Mouse (Mus musculus) spleen, adult 2 months (tissue): ENCODE results near the gene Ripk4. TPM values are rescaled to one million over a fixed set of nuclear protein-coding genes. Genes with fewer than 3 reads are reported as not detected.

Experiments
- DNase-seq, 2 experiments: peaks; one replicate each; pipeline versions ENCODE4 v3.0.0 to v3.0.0-alpha.2; 2012 to 2021; ENCODE audit warnings: low spot score in 2 of 2, low read depth in 1 of 2
- H3K27ac ChIP-seq: fragments of 200-500 bp; 2 replicates; pipeline ENCODE4 v1.5.1; 2012; ENCODE audit warnings: low read length, inconsistent platforms; ENCODE audit not compliant: insufficient read depth
- H3K27me3 ChIP-seq: fragments of 200-500 bp; 2 replicates; pipeline ENCODE4 v1.6.1; 2012; ENCODE audit warnings: mild to moderate bottlenecking, moderate library complexity, low read length, inconsistent platforms; ENCODE audit not compliant: control insufficient read depth, insufficient read depth
- H3K36me3 ChIP-seq: fragments of 200-500 bp; 2 replicates; pipeline ENCODE4 v1.6.1; 2012; ENCODE audit warnings: mild to moderate bottlenecking, low read length, inconsistent platforms; ENCODE audit not compliant: control insufficient read depth, insufficient read depth
- H3K4me1 ChIP-seq: fragments of 200-500 bp; 2 replicates; pipeline ENCODE4 v1.6.1; 2011; ENCODE audit warnings: inconsistent platforms; ENCODE audit not compliant: control insufficient read depth, insufficient read depth, insufficient read length
- H3K4me3 ChIP-seq: fragments of 200-500 bp; 2 replicates; pipeline ENCODE4 v1.5.1; 2011; ENCODE audit warnings: mild to moderate bottlenecking, inconsistent platforms; ENCODE audit not compliant: insufficient read depth, insufficient read length; ENCODE audit errors: extremely low read depth
- CTCF ChIP-seq: fragments of 200-500 bp; IDR thresholded peaks from 2 replicates; pipeline ENCODE4 v1.5.1; 2011; ENCODE audit warnings: mild to moderate bottlenecking, inconsistent platforms; ENCODE audit not compliant: insufficient read depth, insufficient read length, insufficient replicate concordance; ENCODE audit errors: extremely low read depth
- POLR2A ChIP-seq: fragments of 200-500 bp; IDR thresholded peaks from 2 replicates; pipeline ENCODE4 v1.6.1; 2011; ENCODE audit warnings: low read depth, low read length, inconsistent platforms
- WGBS: fragments of 180-500 bp; shearing (Covaris S2); methylation state at CpG from one replicate; pipeline ENCODE4 v1.1.7; 2018; 5-methylcytosine and 5-hydroxymethylcytosine counted together
- polyA plus RNA-seq: library from polyadenylated mRNA; depleted of rRNA; stranded (reverse); fragments of >200 nt; gene quantifications from 2 replicates; pipeline ENCODE4 v1.2.3, GENCODE M21; 2012; rRNA removed

Gene Ripk4
- polyA plus RNA-seq, 1 experiment, result 0.19 TPM

GRCm38 (mm10) chr16:97716567-97716966, 47.0 kb downstream of the Ripk4 start:
- no peaks in the 10 kb centered on the region for H3K36me3 ChIP-seq
- TF ChIP-seq POLR2A (no peak), CTCF (no peak)
- no peaks in the 10 kb centered on the region for H3K27me3 ChIP-seq
- 78% methylated on average over 6 of the region's 6 CpGs for whole genome bisulfite sequencing
- no peak overlapping the region for H3K27ac ChIP-seq
- DNase-seq, result no peak
- H3K4me3 ChIP-seq, result no peak overlapping the region
- no peaks in the 10 kb centered on the region; the same call in 1 of the 2 replicates for H3K4me1 ChIP-seq

GRCm38 (mm10) chr16:97712129-97712528, 51.5 kb downstream of the Ripk4 start:
- TF ChIP-seq POLR2A (no peak), CTCF (no peak)
- DNase-seq, result no peak
- no peaks in the 10 kb centered on the region for H3K4me1 ChIP-seq
- no peaks in the 10 kb centered on the region for H3K27me3 ChIP-seq
- no peaks in the 10 kb centered on the region for H3K36me3 ChIP-seq
- H3K27ac ChIP-seq, result no peak overlapping the region
- H3K4me3 ChIP-seq, result no peak overlapping the region

- Histone ChIP-seq H3K27me3 (no peaks in the 10 kb centered on the region), H3K36me3 (no peaks in the 10 kb centered on the region), H3K27ac (no peak overlapping the region)
Measured at GRCm38 (mm10) chr16:97701871-97702270, 61.7 kb downstream of the Ripk4 start.

GRCm38 (mm10) chr16:97697769-97698168, 65.8 kb downstream of the Ripk4 start:
- 11% methylated on average over 1 of the region's 1 CpGs for WGBS
- no peak overlapping the region for H3K4me3 ChIP-seq
- H3K4me1 ChIP-seq, result no peaks in the 10 kb centered on the region
- DNase-seq, result no peak
- no peaks in the 10 kb centered on the region for H3K36me3 ChIP-seq
- no peak overlapping the region for H3K27ac ChIP-seq
- TF ChIP-seq CTCF (no peak), POLR2A (no peak)
- no peaks in the 10 kb centered on the region for H3K27me3 ChIP-seq

More at GRCm38 (mm10) chr16:97701871-97702270, 61.7 kb downstream of the Ripk4 start:
- 78% methylated on average over 1 of the region's 1 CpGs for WGBS
- Histone ChIP-seq H3K4me1 (no peaks in the 10 kb centered on the region), H3K4me3 (no peak overlapping the region)
- DNase-seq, result no peak
- TF ChIP-seq CTCF (no peak), POLR2A (no peak)

GRCm38 (mm10) chr16:97695709-97696108, 67.9 kb downstream of the Ripk4 start:
- H3K4me1 ChIP-seq, result no peaks in the 10 kb centered on the region
- no peak overlapping the region for H3K27ac ChIP-seq
- TF ChIP-seq CTCF (no peak), POLR2A (no peak)
- 75% methylated on average over 4 of the region's 4 CpGs for WGBS
- no peak overlapping the region for H3K4me3 ChIP-seq
- DNase-seq, result no peak
- H3K27me3 ChIP-seq, result no peaks in the 10 kb centered on the region
- no peaks in the 10 kb centered on the region for H3K36me3 ChIP-seq

Other genes starting within 250 kb of the Ripk4 start
- gene Fam3b, start 249.0 kb downstream of the Ripk4 start, polyA plus RNA-seq, result not detected in 2 replicates
- 0.12 and 0.13 TPM in 2 replicates for gene Tmprss2, start 152.6 kb downstream of the Ripk4 start, polyA plus RNA-seq
- 11.1 and 13.5 TPM in 2 replicates for gene Prdm15, start 88.1 kb upstream of the Ripk4 start, polyA plus RNA-seq
- 10.4 and 21.3 TPM in 2 replicates for gene C2cd2, start 198.8 kb upstream of the Ripk4 start, polyA plus RNA-seq
- 10.0 and 11.1 TPM in 2 replicates for gene Zbtb21, start 198.8 kb upstream of the Ripk4 start, polyA plus RNA-seq
- gene B230307C23Rik, start 233.5 kb upstream of the Ripk4 start, polyA plus RNA-seq, result 3.7 and 5.1 TPM in 2 replicates